Mouse (Mus musculus) megakaryocyte, embryonic 14.5 days (primary cell): ENCODE data around the gene Tph1.
"Not testable (repeated sequence)": the region's sequence is repeated elsewhere in the genome, so short reads cannot be mapped to it uniquely, and the experiment has no call there.

Experiments
- FLI1 ChIP-seq: IDR thresholded peaks from 2 replicates; pipeline ENCODE4 v1.6.1; 2012; ENCODE audit warnings: low read length, inconsistent platforms, mixed read lengths
- GATA1 ChIP-seq: IDR thresholded peaks from 3 replicates; pipeline ENCODE4 v1.6.1; 2012; ENCODE audit warnings: mixed read lengths, low read length, inconsistent platforms, borderline replicate concordance

DNA sequence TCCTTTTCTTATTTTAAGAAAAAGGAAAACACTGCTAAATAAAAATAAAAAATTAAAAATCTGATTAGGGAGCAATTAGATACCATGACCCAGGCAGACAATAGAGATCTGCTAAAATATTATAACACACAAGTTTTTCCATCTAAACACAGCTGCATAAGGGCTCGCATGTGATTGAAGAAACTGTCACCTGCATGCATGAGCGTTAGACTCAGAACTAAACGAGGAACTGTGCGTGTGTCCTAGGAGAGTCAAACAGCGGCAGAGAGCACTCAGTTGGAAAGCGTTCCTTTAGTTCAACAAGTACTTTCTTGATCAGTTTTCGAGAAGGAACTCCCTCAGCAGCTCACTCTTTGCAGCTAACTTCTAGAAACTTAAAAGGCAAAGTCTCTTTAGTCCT, 6.7 kb upstream of the Tph1 start:
- not testable (repeated sequence) for TF ChIP-seq FLI1, GATA1
